ENCODE assay signal across 8 mouse cellular contexts in the genomic region with DNA sequence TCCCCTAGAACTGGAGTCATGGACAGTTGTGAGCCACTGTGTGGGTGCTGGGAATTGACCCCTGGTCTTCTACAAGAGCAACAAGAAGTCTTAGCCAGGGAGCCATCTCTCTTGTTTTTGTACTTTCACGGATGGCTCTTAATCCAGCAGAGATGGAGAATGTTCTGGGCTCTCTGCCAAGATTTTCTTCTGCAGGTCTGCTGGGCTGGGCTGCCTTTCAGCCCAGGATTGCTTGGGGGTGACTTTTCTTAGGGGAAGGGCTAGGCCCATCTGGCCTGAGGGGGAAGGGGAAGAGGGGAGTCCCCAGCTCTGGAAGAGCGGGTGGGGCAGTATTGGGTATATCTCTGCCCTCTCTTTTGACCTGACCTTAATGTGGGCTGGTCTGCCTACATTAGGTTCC. TPM values are rescaled to one million over a fixed set of nuclear protein-coding genes. Genes with fewer than 3 reads are reported as not detected.
A peak's percentile ranks its signal among the peaks of the same experiment; 100 is the strongest.
DNase-seq lines count a peak whose midpoint lies in the region; ATAC-seq lines count a peak whose summit lies in the region.

No protein-coding gene starts in this region.

- no peak overlapping the region for H3K4me3 ChIP-seq in heart, embryonic 15.5 days
- H3K4me3 ChIP-seq in limb, embryonic 13.5 days = no peak overlapping the region

- peak overlapping the region; percentile 79 for H3K27ac ChIP-seq in heart, embryonic 15.5 days
- H3K27ac ChIP-seq in limb, embryonic 13.5 days = peak overlapping the region; percentile 55; the same call in 1 of the 2 replicates

- ATAC-seq in frontal cortex, adult (ENCODE audit: low TSS enrichment) = peak; percentile 44
- ATAC-seq in heart, embryonic 15.5 days (replicated peaks; ENCODE audit: insufficient number of reproducible peaks, insufficient read depth, low FRiP score, low read depth) = peak; percentile 77
- ATAC-seq in limb, embryonic 13.5 days (ENCODE audit: low FRiP score, low read depth) = peak; percentile 70; the same call in 1 of the 2 replicates
- ATAC-seq in monocyte, adult 5-6 weeks (replicated peaks; ENCODE audit: insufficient number of reproducible peaks, low FRiP score, low TSS enrichment, poor library complexity, severe bottlenecking) = no peak

- H3K9ac ChIP-seq in heart, embryonic 15.5 days = no peak overlapping the region
- H3K9ac ChIP-seq in limb, embryonic 13.5 days = no peak overlapping the region

- peaks cover 15% of the 10 kb centered on the region for H3K36me3 ChIP-seq in heart, embryonic 15.5 days
- peaks cover 18% of the 10 kb centered on the region for H3K36me3 ChIP-seq in limb, embryonic 13.5 days

- H3K4me2 ChIP-seq in heart, embryonic 15.5 days = peak overlapping the region; percentile 9; the same call in 1 of the 2 replicates
- no peak overlapping the region for H3K4me2 ChIP-seq in limb, embryonic 13.5 days (replicated peaks)

- DNase-seq in frontal cortex, postnatal 14 days (ENCODE audit: low spot score in 2 of 2) = no peak
- peak; percentile 54 for DNase-seq in right cerebral cortex, adult 18-20 months
- DNase-seq in right cerebral cortex, postnatal 14 days = no peak
- no peak for DNase-seq in testis, postnatal 14 days (ENCODE audit: low spot score)

- H3K9me3 ChIP-seq in heart, embryonic 15.5 days (replicated peaks) = no peaks in the 10 kb centered on the region
- H3K9me3 ChIP-seq in limb, embryonic 13.5 days = no peaks in the 10 kb centered on the region

- H3K27me3 ChIP-seq in heart, embryonic 15.5 days = no peaks in the 10 kb centered on the region
- H3K27me3 ChIP-seq in limb, embryonic 13.5 days = no peaks in the 10 kb centered on the region

- 17% methylated on average over 2 of the region's 2 CpGs for WGBS in heart, embryonic 15.5 days
- WGBS in limb, embryonic 13.5 days = 27% methylated on average over 2 of the region's 2 CpGs

- peaks cover 75% of the 10 kb centered on the region for H3K4me1 ChIP-seq in heart, embryonic 15.5 days (replicated peaks)
- peaks cover 31% of the 10 kb centered on the region for H3K4me1 ChIP-seq in limb, embryonic 13.5 days

RNA-seq across cellular contexts. Expression of gene Vdac1, which starts 9.9 kb away (rescaled TPM):
- 460 and 484 TPM in 2 replicates for polyA plus RNA-seq in heart, embryonic 15.5 days (2015; fragmentation: Nextera tagmentation; extraction: Ambion mirVana)
- polyA plus RNA-seq in limb, embryonic 13.5 days (2015; fragmentation: Nextera tagmentation; extraction: Ambion mirVana) = 240 and 244 TPM in 2 replicates
- total RNA-seq in monocyte, adult 5-6 weeks (2017) = 58.8 to 66.7 TPM (median 64.5 TPM) in 3 replicates

RNA-seq across cellular contexts. Expression of gene 9530068E07Rik, which starts 25.7 kb away (rescaled TPM):
- 165 and 190 TPM in 2 replicates for polyA plus RNA-seq in heart, embryonic 15.5 days (2015; fragmentation: Nextera tagmentation; extraction: Ambion mirVana)
- polyA plus RNA-seq in limb, embryonic 13.5 days (2015; fragmentation: Nextera tagmentation; extraction: Ambion mirVana) = 192 and 205 TPM in 2 replicates
- total RNA-seq in monocyte, adult 5-6 weeks (2017) = 65.4 to 88.6 TPM (median 68.4 TPM) in 3 replicates
